Mouse (Mus musculus) monocyte, adult 2 months (primary cell): Measurements from ENCODE around the gene Ankrd13a.
A peak's percentile ranks its signal among the peaks of the same experiment; 100 is the strongest.

Experiments used
- DNase-seq, 2 experiments: peaks; one replicate each; pipeline ENCODE4 v3.0.0; 2022; ENCODE audit warnings: low spot score in 2 of 2, low read depth in 1 of 2

The Ankrd13a gene

DNA sequence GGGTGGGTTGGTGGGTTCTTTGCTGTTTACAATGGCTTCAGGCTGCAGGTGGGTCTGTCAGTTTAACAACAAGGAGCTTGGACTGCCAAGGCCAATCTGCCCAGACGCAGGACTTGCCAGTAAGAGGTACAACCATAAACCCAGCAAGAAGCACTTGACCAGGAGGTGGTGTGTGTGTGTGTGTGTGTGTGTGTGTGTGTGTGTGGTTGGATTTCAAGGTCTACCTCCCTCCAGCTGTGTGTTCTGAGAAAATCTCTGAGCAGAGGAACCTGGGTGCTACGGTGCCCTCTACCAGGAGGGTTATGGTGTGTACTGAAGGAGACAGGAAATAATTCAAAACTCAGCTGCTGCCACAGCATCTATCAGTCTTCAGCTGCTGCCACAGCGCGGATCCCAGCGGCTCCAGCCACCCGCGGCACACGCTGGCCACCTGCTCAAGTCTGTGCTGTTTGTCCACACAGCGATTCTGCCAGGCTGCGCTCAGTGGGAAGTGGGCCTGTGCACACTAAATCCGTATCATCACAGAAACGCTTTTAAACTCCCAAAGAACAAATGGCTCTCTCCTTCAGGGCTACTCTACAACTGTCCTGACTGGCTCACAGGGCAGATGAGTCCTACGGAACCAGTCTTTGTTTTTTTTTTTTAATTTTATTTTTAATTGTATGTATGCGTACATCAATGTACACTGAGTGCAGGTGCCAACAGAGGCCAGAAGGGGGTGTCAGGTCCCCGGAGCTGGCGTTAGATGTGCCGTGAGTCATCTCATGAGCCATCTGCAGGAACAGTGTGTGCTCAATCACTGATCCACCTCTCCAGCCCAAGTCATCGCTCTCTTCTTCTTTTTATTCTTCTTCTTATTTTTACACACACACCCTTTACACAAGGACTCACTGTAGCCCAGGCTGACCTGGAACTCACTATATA is 9.4 kb upstream of the Ankrd13a start:
- DNase-seq, result no peak

DNA sequence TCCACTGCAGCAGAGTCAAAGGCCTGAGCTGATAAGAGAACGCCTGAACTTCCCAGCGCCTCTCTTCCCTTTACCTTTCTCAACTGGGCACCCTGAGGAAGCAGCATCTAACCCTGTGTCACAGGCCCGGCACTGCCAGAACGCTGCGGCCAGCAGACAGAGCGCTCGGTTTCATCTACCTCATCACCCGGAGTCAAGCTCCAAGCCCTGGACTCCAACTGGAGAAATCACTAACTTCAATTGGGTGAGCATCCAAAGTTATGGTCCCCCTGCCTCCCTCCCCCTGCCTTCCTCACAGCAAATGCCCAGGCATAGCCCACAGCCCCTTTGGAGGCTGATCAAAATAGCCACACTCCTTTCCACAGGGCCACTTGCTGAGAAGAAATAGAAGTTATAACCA is 7.8 kb upstream of the Ankrd13a start:
- DNase-seq, result no peak

DNA sequence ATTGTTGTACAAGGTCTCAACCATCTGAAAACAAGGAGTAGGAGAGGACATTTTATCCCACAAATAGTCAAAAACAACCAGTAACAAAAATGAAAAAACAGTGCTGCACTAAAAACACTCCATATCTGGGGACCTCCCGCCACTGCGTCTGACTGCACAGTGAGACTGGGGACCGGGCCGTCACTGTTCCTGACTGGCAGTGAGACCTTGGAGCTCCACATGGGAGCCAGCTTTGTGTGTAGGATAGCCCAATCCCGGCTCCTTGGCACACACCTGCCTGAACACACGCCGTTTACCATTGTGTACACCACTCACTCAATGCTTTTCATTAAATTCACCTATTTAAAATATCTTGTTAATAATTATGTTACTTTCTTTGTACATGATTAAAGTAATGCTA is 7.3 kb upstream of the Ankrd13a start:
- DNase-seq, result no peak

DNA sequence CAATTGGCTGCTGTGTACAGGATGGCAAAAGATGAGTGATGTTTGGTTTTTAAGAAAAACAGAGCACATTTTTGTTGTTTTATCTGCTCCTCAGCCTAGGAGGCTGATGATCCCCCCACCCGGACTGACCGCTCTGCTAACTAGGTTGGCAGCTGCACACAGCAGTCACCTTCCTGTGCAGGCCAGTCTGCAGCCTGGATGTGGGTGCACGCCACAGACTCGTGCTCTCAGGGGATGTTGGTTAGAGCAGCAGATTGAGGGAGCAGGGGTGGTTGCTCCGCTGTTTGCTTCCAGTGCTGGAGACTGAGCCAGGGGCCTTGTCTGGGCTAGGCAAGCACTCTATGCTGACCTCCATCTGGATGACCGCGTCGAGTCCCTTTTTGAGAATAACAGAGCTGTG is 4.7 kb upstream of the Ankrd13a start:
- DNase-seq, result no peak

DNA sequence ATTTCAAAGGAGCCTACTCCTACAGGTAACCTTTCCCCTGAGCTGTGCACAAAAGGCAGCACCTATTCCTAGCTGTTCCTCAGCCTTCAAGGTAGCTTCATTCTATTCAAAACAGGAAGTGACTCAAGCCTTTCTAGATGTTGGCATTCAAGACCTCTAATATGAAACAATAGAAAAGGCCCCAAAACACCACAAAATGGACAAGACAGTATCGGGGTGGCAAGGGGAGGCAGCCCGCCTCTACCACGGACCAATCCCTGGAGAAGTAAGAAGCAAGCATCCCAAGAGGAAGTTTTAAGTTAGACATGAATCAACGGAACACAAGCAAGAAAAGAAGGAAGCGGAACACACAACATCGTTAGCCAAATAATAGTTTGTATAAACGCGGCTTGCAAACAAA is 2.7 kb upstream of the Ankrd13a start:
- DNase-seq, result no peak

DNA sequence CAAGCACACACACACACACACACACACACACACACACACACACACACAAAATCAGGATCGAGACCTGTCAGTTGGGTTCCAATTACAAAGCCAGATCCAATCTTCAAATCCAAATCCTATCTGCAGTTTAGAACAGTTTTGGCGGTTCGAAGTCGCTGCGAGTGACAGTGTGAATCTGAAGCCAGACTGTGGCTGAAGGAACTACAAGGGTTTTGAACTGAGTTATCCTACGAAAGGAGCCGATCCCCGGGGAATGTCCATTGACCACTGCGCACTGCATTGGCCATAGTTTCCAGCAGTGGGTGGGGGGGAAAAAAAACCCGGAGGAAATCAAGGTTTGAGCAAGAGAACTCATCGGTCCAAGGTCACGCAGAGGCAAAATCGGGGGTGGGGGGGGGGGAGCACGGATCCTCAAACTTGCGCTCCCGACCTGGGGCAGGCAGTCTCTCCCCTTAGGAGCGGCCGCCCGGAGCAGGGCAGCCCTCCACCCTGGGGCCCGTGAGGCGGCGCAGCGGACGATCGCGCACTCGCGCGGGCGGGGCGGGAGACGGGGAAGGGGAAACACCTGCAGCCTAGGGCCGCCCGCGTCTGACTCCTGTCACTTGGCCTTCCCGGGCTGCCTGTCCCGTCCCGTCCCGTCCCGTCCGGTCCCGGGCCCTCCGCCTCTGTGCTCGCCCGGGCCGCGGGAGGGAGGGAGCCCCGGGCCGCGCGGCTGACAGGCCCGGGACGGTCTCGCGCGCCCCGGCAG is 1.8 kb upstream of the Ankrd13a start:
- DNase-seq, result peak in 1 of 2 experiments; percentile 31

DNA sequence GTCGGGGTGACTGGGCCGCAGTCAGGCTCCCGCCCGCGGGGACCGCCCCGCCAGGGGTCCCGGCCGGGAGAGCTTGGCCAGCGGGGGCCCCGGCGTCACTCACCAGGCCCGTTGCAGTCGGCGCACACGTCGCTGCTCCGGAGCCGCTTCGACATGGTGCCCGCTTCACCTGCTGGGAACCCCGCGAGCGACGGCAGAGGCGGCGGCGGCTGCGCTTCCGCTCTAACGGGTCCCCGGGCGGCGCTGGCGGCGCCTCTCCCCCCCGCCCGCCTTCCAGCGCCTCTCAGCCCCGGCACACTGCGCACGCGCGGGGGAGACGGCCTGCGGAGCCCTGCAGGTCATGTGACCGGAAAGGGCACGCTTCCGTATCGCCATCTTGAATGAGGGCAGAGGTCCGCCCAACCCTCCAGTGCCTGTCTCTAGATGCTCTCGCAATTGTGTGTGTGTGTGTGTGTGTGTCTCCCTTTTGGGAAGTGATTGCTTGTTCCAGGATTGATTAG is 1.2 kb upstream of the Ankrd13a start:
- DNase-seq, result peak; percentile 90 to 92

DNA sequence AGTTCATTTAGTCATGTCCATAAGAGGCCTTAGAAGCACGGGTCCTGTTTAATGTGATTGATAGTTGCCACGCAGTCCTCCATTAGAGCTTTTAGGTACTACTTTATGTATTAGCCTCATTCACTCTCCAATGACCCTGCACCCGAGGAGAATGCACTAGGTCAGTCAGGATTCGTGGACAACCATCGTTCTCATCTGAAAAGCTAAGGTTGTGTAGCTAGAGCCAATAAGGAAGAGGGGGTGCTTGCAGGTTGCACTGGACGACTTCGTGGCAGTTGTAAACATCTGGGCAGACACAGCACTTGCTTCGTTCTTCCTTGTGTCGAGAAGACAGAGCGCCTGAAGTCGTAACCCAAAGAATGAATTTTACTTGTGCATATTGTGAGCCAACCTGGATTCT is 697 bp upstream of the Ankrd13a start:
- no peak for DNase-seq

DNA sequence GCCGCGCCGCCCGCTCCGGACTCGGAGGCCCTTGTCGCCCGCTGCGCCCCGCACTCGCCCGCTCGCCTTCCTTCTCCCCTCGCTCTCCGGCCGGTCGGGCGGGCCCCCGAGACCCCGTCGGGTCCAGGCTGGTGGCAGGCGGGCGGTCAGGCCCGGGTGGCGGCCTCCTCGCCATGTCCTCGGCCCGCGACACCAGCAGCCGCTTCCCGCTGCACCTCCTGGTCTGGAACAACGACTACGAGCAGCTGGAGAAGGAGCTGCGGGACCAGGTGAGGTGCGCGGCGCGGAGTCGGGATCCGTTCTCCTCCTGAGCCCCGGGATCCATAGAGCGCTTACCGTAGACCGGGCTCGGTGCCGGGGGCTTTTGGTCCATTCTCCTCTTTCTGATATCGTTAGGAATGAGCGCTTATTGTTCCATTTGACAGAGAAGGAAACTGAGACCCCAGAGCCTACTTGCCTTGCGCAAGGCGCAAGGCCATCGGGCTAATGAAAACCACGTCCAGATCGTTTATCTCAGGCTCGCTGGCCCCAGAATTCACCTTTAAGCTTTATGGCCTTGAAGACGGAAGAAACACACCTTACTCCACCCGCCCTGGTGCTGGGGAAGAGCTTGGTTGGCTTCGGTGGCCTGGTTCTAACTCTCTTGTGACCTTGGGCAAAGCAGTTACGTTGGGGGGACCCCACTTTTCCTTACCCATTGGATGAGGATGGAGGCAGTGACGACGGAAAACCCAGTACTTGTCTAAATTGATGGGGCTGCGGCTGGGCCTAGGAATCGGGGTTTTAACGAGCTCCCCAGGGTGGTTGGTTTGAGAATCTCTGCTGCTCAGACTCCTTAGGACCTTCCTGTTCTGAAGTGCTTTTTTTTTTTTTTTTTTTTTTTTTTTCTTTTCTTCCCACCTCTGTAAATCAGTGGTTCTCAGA is 841 bp downstream of the Ankrd13a start, which contains the start of gene Git2:
Gene Git2 (minus strand): TSS at position 462 of the 924 bp plus-strand sequence.
- no peak for DNase-seq

DNA sequence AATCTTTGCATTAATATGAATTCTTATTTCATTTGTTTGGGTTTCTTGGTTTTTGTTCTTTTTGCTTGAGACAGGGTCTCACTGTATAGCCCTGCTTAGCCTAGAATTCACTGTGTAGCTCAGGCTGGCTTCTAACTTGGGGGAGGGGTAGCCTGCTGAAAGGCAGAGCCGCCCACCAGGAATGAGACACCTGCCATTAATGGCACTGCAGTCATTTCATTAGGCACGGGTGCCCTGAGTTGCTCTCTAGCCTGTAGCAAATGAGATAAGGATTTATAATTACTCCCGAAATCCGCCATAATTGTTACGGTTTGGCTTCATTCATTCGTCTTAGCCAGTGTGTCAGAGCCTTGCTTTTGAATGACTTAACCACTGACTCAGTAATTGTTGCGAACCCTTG is 1.7 kb downstream of the Ankrd13a start:
- no peak for DNase-seq

DNA sequence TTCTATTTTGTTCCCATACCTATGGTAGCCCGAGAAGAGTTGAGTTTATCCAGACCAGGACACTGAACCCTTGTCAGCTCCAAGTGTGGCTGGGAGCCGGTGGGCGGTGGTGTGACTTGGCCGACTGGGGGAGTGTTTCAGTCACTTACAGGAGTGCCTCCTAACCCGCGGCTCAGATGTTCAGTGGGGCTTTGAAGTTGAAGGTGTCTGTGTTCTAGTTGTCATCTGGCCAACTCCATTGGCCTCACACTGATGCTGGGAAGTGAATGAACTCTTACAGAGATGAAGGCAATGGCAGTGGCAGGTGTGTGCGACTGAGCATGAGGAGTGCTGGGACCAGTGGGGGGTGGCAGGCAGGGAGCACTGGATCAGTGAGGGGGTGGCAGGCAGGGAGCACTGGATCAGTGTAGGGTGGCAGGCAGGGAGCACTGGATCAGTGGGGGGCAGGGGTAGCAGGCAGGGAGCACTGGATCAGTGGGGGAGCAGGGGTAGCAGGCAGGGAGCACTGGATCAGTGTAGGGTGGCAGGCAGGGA is 5.5 kb downstream of the Ankrd13a start:
- DNase-seq, result no peak

DNA sequence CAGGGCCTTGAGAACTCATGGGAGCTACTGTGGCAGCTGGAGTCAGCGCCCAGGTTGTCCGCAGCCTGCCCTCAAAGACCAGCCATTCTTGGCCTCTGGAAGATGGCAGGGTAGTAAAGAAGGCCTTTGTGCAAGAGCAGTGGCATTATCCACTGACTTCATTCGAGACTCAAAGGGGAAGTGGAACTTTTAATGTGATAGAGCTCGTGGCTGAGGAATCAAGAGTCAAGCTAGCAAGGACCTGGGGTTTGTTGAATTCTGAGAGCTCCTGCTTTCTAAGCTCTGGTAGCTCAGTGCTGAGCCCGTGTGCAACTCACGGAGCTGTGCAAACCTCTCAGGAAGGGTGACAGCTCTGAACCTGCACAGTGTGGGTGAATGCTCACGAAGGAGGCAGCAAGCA is 6.4 kb downstream of the Ankrd13a start:
- no peak for DNase-seq

DNA sequence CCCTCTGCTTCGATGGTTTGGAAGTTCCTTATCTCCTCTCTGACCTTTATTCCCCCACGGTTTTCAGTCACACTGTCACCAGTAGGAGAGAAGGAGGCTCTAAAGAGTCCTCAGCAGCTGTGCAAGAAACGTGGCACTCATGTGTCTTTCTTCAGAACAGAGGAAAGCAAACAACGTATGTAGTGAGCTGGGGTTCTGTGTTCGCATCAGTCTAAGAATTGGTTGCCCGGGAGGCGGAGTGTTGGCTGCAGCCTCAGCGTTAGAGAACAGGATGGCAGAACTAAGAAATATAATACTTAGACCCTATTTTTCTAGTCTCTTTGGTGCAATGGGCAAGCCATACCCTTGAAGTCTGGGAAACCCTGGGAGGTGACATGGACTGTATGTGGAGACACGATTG is 8.5 kb downstream of the Ankrd13a start:
- no peak for DNase-seq

DNA sequence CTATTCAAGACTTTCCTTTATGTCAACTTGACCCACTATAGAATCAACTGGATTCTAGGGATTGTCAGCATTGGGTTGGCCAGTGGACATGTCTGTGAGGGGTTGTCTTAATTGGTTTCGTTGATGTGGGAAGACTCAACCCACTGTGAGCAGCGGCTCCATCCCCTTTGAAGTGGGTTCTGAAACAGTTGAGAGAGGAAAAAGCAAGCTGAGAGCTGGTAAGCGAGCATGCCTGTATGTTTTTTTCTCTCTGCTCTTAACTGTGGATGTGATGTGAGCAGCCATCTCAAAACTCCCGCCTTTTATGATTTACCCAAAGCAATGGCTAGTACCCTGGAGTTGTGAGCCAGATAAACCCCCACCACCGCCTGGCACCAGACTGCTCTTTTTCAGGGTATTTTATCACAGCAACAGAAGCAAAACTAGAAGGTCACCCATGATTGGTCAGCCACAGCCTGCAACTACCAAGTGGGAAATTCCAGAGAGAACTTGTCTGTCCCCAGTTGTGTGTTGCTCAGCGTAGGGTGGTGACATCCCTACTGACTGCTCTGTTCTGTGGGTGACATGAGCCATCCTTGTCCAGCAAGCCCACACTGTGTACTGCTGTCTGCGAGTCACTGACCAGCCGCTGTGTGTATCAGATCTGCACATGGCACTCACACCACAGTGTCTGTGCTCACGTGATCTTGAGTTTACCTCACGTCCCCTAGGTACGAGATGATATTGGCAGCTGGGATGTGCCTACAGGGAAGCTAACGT is 9.1 kb downstream of the Ankrd13a start:
- DNase-seq, result peak in 1 of 2 experiments; percentile 32

DNA sequence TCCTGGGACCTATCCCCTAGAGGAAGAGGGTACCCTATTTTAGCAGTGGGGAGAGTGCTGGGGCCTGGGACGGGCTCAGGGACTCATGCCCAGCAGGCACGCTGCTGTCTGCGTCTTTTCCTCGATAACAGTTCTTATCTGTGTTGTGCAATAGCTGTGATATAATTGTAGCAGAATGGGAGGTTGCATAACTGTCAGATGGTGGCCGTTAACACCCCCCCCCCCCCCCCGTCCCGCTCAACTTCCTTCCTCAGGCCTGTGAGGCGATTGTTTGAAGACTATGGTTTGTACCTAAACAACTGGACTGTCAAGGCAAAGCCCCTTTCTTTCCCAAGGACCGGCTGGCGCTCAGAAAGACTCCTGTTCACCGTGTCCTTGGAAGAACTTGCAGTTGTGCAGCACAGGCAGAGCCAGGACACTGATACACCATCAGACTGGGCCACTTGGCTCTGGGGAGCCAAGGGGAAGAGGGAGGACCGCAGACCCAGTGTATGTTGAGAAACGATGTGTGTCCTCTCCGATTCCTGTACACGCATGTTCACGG is 10.2 kb downstream of the Ankrd13a start:
- DNase-seq, result no peak

DNA sequence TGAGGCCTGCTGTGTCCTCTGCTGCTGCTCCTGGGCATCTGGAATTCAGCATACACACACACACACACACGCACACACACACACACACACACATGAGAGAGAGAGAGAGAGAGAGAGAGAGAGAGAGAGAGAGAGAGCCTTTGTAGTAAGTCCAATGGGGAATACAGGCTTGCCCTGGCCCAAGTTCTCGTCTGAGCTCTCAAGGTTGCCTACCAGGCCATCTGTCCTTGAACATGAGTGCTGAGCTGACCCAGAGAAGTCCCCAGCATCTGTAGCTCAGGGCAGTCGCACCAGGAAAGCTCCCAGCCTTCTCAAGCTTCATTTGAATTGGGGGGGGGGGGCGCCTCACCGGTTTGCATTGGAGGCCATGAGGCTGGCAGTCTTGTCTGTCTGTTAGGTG is 10.7 kb downstream of the Ankrd13a start:
- no peak for DNase-seq

DNA sequence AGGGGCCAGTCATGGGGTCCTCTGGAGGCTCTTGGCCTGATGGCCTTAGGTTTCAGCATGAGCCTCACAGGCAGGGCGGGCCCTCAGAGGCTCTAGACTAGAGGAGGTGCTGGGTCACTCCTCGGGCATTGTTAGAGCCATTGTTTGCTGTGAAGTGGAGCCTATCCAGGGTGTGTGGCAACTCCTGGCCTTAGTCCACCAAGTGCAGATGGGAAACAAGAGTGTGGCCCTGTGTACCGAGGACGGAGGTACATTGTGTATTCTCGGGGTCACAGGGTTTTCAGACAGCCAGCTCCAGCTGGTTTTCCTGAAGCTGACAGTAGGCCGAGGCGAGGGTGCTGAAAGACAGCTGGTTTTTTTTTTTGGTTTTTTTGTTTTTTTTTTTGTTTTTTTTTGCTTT is 18.8 kb downstream of the Ankrd13a start:
- no peak for DNase-seq

DNA sequence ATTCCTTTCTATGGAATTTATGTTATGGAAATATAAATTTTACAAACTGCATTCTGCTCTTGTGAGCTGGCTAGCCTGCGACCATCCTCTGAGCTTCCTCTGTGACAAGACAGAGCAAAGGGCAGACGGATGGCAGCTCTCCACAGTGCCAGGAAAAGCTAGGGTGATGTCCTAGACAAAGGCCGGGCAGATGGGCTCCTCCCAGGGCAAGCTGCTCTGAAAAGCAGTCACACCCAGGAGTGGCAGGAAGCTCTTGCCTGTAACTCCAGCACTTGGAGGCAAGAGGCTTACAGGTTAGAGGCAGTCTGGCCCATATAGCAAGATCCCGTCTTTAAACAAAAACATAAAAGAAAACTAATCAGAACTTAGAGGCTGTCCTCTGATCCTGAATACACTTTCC is 20.1 kb downstream of the Ankrd13a start:
- DNase-seq, result no peak

DNA sequence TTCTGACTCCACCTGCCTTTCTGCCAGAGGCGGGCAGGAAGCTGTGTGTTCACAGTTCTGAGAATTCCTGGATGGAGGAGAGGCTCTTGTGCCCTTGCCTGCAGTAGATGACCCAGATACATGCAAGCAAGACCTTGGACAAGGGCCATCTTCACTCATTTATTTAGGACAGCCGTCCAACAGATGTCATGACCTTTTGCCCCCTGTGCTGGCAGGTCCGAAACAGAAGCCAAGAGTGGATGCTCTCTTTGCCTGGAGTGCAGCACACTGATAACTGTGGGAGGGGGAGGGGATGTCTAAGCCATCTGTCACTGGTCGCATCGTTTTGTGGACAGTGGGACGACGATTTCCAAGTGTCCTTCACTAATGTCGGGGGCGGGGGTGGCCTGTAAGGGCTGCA is 20.8 kb downstream of the Ankrd13a start:
- DNase-seq, result no peak

DNA sequence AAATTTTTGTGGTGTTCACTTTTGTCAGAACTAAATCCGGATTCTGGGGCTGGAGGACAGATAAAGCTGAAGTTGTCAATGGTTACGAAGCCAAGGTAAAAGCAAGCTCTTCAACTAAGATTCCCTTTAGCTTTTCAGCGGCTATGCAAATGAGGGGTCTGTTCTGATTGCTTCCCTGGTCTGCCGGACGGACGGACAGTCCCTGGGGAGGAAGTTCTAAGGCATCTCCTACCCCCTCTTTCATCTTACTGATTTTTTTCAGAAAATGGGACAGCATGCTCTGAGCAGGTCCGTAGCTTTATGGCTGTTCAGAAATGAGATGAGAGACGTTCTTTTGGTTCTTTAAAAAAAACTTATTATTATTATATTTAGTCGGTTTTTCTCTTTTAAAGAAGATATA is 21.2 kb downstream of the Ankrd13a start:
- DNase-seq, result no peak
